Mouse (Mus musculus): ENCODE results near the gene Hist2h2be.
"Not testable (repeated sequence)": the region's sequence is repeated elsewhere in the genome, so short reads cannot be mapped to it uniquely, and the experiment has no call there.

The Hist2h2be gene

DNA sequence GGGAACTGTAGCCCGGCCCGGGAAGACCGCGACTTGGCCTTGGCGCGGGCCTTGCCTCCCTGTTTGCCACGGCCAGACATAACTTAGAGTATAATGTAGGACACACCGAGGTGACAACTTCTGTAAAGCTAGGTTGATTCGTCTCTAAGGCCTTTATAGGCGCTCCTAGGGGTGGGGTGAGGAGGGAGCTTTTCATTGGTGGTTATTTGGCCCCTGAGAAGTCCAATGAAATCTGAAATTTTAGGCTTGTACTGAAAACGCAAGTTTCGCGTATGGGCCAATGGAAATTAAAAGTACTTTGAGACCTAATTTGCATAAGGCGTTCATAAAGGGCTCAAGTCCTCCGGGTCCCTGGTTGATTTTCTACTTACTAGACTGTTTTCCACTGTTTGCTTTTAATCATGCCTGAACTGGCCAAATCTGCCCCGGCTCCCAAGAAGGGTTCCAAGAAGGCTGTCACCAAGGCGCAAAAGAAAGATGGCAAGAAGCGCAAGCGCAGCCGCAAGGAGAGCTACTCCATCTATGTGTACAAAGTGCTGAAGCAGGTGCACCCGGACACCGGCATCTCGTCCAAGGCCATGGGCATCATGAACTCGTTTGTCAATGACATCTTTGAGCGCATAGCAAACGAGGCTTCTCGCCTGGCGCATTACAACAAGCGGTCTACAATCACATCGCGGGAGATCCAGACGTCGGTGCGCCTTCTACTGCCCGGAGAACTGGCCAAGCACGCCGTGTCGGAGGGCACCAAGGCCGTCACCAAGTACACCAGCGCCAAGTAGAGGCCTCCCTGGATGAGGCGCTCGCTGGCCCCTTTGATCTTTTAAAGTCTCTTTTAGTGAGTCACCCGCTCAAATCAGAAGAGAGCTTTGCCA is at the start of gene Hist2h2be, which contains the start of gene Hist2h2ac:
Gene Hist2h2be (plus strand): TSS at position 355 of the 875 bp plus-strand sequence.
Gene Hist2h2ac (minus strand): TSS at position 116 of the 875 bp plus-strand sequence.
- peak; percentile 73 for DNase-seq

DNA sequence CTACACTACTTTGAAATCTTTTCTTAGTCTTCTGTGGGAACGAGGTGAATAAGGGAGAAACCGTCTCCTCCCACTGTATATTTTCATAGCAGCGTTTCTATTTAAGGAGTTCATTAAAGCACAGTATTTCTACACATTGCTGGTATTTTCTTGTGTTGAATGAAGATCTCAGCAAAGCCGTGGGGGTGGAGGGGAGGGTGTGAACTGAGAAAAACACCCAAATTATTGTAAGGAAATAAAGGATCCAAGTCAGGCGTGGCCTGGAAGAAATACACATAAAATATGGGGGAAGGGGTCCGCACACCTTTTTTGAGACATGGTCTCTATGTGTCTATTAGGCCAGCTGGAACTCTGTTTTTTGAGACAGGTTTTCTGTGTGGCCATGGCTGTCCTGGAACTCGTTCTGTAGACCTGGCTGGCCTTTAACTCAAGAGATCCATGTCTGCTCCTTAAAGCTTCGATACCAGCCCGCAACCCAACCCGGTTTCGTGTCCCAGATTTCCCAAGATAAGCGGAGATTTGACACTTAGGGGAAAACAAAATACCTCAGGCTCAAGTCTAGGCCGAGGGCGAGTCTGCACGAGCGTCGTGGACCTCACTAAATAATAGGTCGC is 49.2 kb upstream of the Hist2h2be start:
- DNase-seq, result no peak

- peak; percentile 83 for DNase-seq
These were observed 48.4 kb upstream of the Hist2h2be start, which contains the start of gene Sf3b4 for GRCm38 (mm10) chr3:96172197-96173178. Gene Sf3b4, plus strand, starts transcription at chr3:96172332.

DNA sequence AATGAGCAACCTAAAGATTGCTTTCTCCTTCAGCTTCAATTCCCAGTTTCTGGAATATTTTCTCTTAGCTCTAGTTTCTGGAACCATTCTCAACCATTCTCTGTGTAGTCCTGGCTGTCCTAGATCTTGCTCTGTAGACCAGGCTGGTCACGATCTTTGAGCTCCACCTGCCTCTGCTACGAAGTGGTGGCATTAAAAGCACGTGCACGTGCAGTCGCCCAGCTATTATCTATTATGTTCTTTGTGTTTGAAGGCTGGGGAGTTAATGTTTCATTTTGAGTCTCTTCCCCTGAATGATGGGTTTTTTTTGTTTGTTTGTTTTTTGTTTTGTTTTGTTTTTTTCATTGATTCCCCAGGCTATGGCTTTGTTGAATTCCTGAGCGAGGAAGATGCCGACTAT is 47.7 kb upstream of the Hist2h2be start:
- DNase-seq, result no peak

- DNase-seq, result not testable (repeated sequence)
These were observed 46.9 kb upstream of the Hist2h2be start for GRCm38 (mm10) chr3:96174042-96174441.

GRCm38 (mm10) chr3:96175251-96175650 is 45.7 kb upstream of the Hist2h2be start:
- DNase-seq, result no peak

GRCm38 (mm10) chr3:96178427-96178826 is 42.5 kb upstream of the Hist2h2be start:
- DNase-seq, result no peak

GRCm38 (mm10) chr3:96178902-96179301 is 42.0 kb upstream of the Hist2h2be start:
- DNase-seq, result no peak

DNA sequence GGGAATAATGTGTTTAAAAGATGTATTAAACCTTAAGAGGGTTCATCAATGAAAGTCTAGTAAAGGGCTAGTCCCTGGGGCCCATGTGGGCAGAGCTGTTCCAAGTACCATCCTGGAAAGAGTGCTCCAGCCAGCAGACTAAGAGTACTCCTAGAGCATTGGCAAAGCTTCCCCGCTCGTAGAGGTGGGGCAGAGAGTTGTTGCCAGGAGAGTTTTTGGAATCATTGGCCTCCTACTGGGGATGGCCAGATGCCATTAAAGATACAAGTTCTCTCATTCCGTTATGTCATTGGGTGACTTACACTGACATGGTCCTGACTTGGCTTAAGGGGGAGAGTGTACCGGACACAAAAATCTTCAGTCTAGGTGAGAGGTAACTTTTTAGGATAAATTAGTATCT is 41.4 kb upstream of the Hist2h2be start:
- no peak for DNase-seq

- peak; percentile 79 for DNase-seq
These were observed 40.0 kb upstream of the Hist2h2be start, which contains the start of gene Sv2a for GRCm38 (mm10) chr3:96180727-96181477. Gene Sv2a, plus strand, starts transcription at chr3:96181151.

GRCm38 (mm10) chr3:96181510-96182381 is 39.2 kb upstream of the Hist2h2be start:
- peak; percentile 36 for DNase-seq

DNA sequence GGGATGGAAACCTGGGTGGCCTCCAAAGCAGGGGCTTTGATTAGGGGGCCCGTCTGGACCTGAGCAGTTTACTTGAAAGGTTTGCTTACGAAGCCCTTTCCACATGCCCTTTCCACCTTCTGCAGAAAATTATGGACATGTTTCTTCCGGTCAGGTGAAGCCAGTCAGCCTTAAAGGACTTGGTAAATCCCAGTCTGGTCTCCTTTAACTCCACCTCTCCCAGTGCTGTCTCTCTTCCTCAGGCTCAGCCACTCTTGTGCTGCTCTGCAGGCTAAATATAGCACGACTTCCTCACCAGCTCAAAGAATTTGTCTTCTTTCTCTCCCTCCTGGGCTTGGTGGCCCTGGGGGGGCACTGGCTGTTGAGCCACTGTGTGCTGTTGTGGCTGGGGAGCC is 38.5 kb upstream of the Hist2h2be start:
- DNase-seq, result peak; percentile 35

GRCm38 (mm10) chr3:96192977-96193376 is 27.9 kb upstream of the Hist2h2be start:
- DNase-seq, result no peak

DNA sequence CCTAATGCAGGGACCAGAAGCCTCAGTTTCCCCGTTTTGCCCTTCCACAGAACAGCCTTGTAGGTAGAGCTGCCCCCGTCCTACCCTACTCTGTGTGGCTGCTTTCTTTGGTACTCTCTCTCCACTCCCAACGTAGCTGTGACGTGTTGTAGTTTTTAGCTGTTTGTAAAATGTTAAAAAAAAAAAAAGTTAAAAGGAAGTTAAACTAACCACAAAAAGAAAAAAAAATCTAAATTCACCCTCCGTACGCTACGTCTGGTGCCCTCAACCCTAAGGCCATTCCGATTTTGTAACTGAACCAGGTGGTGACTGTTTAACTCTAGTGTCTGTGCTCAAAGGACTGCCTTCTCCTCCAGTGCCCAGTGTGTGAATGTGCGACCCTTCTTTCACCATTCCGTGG is 26.0 kb upstream of the Hist2h2be start:
- no peak for DNase-seq

- no peak for DNase-seq
These were observed 25.2 kb upstream of the Hist2h2be start for GRCm38 (mm10) chr3:96195616-96196313.

DNA sequence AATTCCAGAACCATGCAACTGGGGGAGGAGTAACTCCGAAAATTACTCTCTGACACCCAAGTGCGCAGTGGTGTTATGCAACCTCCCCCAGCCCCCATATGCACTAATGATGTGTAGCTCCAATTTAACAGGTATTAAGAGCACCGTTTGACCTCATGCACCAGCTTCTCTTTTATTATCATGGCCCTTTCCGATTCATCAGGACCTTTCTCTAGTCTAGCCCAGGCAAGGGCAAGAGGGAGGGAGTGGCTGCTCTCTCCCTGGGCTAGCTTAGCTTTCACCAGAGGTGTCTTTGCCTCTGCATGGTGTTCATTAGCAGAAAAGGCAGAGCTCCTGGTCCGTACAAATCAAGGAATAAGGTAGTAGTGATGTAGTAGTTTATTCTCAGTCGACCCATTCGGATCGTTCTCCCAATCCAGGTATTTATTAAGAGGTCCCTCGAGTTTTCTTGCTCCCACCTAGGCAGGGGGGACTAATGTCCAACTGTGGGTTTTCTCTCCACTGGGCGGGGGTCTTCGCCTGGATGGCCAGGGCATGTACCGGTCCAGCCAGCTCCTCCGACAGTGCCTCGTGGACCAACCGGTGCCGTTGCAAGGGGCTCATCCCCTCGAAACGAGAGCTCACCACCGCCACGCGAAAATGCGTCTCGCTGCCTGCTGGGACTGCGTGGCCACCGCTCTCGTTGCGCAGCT is 24.3 kb upstream of the Hist2h2be start:
- DNase-seq, result no peak

- DNase-seq, result peak; percentile 92
These were observed 23.7 kb upstream of the Hist2h2be start for GRCm38 (mm10) chr3:96197129-96197749.

GRCm38 (mm10) chr3:96198181-96198580 is 22.7 kb upstream of the Hist2h2be start:
- DNase-seq, result no peak
